Mouse (Mus musculus): ENCODE measurements around the gene Gtf2h1.

DNA sequence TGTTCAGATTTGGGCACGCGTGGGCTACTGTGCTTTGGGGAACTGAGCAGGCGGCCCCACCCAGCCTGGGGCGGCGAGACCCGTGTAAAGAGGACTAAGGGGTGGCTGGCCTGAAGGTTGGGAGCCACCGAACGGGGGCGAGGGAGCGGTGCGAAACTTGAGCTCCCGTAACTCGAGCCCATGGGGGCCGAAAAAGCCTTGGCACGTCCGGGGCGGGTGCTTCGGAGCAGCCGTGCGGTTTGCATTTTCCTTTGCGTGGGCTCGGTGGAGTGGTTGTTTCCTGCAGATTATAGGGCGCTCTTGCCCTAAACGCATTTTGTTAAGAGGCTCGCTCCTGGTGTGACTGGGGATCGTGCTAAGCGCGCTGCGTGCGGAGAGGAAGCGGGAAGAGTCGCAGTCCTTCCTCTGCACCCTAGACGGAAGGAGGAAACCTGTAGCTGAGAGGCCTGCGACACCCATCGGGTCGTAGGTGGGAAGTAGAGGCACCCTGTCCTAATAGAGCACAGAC lies 50.1 kb downstream of the Gtf2h1 start:
- TF ChIP-seq CTCF (IDR thresholded peaks at IDR 0.05; ENCODE audit: control insufficient read depth, insufficient read depth, insufficient replicate concordance, low read depth, low read length) (no peak), POLR2A (IDR thresholded peaks at IDR 0.05; ENCODE audit: control insufficient read depth, low read depth, low read length) (no peak)
